Mouse (Mus musculus) adipose tissue, adult 10 weeks (tissue): Measurements from ENCODE around the gene Mycbpap. TPM values are rescaled to one million over a fixed set of nuclear protein-coding genes. Genes with fewer than 3 reads are reported as not detected.

ENCODE experiments used
- polyA plus RNA-seq: library from polyadenylated mRNA; stranded (reverse); fragments of 350-450 nt; fragmentation: Illumina TruSeq; extraction: RNeasy Lipid Tissue Mini Kit (QIAGEN cat#74804); gene quantifications from one replicate; pipeline ENCODE4 v1.2.3, GENCODE M21; 2014; ENCODE audit warnings: low read depth, low replicate concordance

Mycbpap gene
- 16.1 TPM for polyA plus RNA-seq

DNA sequence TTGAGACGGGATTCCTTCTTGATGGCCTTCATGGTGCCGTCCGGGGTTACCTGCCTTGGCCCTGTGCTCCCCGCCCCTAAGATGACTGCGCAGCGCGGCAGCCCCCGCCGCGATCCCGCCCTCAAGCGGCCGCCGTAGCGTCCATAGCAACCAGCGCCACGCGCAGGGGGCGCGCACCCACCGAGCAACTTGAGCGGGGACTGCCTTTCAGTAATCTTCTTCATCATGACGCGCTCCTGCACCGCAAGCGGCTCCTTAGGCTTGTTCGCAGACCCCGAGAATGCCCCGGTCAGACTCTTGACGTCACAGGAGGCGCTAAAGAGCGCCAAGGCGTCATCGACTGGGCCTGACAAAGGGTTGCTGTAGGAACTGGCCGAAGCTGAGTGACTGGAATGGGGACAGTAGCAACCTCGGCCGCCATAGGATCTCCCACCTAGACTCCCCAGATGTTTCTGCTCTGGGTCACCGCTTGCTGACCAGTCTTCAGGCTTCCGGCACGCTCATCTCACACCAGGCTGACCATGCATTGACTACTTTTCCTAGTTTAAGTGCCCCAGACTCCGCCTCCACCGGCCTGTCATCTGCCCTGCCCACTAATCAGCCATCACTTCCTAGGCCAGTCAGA is at the start of gene Mycbpap:
Gene Mycbpap (minus strand): TSS at position 524 of the 625 bp plus-strand sequence.

DNA sequence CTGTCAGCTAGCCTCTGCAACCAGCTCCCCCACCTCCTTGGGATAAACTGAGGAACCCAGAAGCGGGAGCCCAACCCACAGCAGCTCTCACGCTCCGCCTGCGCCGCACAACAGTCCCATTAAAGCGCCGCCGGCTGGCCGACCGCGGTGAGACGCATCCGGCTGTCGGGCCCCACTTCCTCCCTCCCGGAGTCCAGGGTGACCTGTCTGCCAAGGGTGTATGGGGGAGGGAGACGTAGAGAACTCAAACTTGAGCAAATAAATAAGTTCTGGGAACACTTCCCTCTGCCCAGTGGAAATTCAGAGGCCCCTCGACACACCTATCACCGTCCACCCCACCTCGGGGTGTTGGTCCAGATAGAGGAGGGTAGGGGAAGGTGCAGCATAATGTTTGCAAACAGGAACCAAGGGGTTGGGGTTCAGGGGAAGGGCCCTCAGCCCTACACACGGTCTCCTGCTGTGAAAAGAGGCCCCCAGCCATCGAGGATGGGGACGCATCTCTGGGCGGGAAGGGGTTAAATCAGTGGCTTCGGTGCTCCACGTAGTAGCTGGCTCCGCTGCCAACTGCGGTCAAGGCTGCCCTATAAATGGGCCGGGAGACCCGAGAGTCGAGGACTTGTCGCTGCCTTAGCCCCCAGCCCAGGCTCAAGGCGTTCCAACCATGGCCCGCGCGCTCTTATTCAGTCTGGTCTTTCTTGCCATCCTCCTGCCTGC is 43.1 kb upstream of the Mycbpap start, which contains the start of gene Chad:
Gene Chad (plus strand): TSS at position 611 of the 714 bp plus-strand sequence.

DNA sequence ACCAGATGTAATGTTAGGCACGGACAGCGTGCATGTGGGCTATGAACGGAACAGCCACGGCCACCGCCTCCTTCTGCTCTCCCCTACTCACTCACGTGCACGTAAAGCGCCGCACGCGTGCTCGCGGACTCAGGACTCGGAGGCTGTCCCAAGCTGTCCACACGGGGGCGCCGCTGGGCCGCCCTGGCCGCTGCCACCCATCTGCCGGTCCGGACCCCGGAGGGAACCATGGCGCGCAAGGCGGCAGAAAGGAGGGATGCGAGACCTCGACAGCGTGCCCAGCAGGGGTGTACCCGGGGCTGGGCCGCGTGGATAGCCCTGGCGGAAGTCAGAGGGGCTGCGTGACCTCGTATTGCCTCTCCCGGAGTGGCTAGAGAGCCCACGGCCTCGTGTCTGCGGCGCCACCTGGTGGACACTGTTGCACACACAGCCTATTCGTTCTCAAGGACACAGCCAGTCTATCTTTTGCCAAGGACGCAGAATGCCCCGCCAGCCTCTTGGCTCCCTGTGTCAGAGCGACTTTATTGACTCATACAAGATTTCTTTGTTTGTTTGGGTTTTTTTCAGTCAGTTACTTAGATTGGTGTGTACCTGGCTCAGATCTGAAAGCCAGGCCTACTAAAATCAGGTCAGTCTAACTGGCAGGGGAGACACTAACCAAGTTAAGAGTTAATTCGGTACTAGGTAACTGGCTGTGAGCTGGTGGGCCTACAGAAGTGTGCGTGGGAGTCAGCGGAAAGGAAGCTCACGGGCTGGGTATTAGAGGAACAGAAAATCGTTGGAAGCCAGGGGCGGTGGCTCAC is 27.5 kb upstream of the Mycbpap start, which contains the start of gene Rsad1:
Gene Rsad1 (minus strand): TSS at position 368 of the 803 bp plus-strand sequence.

GRCm38 (mm10) chr11:94499661-94500152 is 21.8 kb downstream of the Mycbpap start, which contains the start of gene Epn3:
Gene Epn3, minus strand, starts transcription at chr11:94499974.

DNA sequence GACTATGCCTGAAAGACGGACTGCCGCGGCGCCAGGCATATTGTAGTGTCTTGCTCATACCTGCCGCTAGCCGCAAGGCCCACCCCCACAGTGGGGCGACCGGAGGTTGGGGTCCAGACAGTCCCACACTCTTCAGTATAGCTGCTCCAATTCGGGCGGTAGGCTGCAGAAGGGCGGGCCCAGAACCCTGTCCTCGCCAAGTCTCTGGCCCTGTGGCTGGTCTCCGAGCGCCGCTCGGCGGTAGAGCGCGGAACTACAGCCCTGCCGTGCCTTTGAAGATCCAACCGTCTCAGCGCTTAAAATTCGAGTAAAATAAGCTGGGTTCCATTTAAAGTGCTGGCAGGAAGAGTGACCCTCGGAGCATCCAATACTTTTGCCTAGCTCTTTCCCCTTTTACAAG is 35.5 kb downstream of the Mycbpap start, which contains the start of gene Spata20:
Gene Spata20 (minus strand): TSS at position 179 of the 400 bp plus-strand sequence.

DNA sequence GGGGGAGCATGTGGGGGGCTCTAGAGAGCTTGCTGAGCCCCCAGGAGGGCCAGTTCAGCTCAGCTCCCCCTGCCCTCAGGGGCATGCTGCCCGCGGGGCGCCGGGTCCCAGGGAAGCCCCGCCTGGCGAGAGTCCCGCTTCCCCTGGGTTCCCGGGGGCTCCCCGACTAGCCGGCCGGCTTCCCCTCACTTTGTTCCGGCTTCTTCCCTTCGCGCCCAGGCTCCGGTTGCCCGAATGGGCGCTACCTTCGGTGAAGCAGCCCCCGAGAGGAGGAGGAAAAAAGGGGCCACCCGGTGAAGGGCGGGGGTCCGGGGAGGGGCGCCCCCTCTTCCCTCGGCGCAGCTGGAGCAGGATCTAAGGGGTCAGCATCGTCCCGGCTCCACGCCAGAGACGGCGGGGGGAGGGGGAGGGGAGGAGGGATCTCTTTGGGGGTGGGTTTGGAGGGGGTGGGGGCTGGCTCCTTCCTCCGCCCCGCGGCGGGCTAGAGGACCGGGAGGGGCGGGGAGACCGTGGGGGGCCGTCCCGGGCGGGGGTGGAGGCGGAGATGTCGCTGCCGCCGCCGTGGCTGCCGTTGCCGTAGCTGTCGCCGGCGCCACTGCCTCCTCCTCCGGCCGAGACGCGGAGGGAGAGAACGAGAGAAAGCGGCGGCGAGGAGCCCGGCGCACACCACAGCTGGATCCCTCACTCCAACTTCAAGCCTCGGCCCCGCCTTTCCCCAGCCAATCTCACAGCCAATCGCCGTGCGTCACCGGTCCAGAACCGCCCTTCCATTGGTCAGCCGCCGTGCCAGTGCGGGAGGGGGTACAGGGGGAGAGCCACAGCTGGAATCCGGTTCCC is 47.6 kb downstream of the Mycbpap start, which contains the start of gene Cacna1g:
Gene Cacna1g (minus strand): TSS at position 492 of the 837 bp plus-strand sequence.

Other genes with a start within 250 kb of the Mycbpap start
- not detected for gene Gm21885, start 239.9 kb downstream of the Mycbpap start, polyA plus RNA-seq
- 97.6 TPM for gene Luc7l3, start 199.8 kb downstream of the Mycbpap start, polyA plus RNA-seq
- gene Ankrd40, start 193.7 kb downstream of the Mycbpap start, polyA plus RNA-seq, result 89.1 TPM
- gene Abcc3, start 128.7 kb downstream of the Mycbpap start, polyA plus RNA-seq, result 37.7 TPM
- gene Cacna1g, start 47.5 kb downstream of the Mycbpap start, polyA plus RNA-seq, result 8.6 TPM
- 15.4 TPM for gene Spata20, start 35.6 kb downstream of the Mycbpap start, polyA plus RNA-seq
- gene Epn3, start 21.8 kb downstream of the Mycbpap start, polyA plus RNA-seq, result 10.1 TPM
- 5.9 TPM for gene Rsad1, start 27.5 kb upstream of the Mycbpap start, polyA plus RNA-seq
- 3.5 TPM for gene Chad, start 43.3 kb upstream of the Mycbpap start, polyA plus RNA-seq
- gene Acsf2, start 80.1 kb upstream of the Mycbpap start, polyA plus RNA-seq, result 17.7 TPM
- gene Lrrc59, start 108.0 kb upstream of the Mycbpap start, polyA plus RNA-seq, result 90.2 TPM
- 85.4 TPM for gene Mrpl27, start 132.0 kb upstream of the Mycbpap start, polyA plus RNA-seq
- gene Eme1, start 132.2 kb upstream of the Mycbpap start, polyA plus RNA-seq, result 0.24 TPM
- gene Xylt2, start 155.8 kb upstream of the Mycbpap start, polyA plus RNA-seq, result 18.0 TPM
- gene Gm11541, start 182.8 kb upstream of the Mycbpap start, polyA plus RNA-seq, result not detected
- gene Cdc34b, start 220.0 kb upstream of the Mycbpap start, polyA plus RNA-seq, result not detected